Mouse (Mus musculus) bone marrow, adult 2 months (tissue): ENCODE measurements around the gene Rps6ka5. TPM values are rescaled to one million over a fixed set of nuclear protein-coding genes. Genes with fewer than 3 reads are reported as not detected.

Experiments
- H3K27ac ChIP-seq: fragments of 200-500 bp; 2 replicates; pipeline ENCODE4 v1.5.1; 2012; ENCODE audit warnings: low read depth, mild to moderate bottlenecking, control low read depth, inconsistent platforms, low read length; ENCODE audit not compliant: control insufficient read depth, poor library complexity, insufficient read depth
- H3K4me1 ChIP-seq: fragments of 200-500 bp; 2 replicates; pipeline ENCODE4 v1.6.1; 2011; ENCODE audit warnings: low read length; ENCODE audit not compliant: control insufficient read depth, insufficient read depth
- H3K4me3 ChIP-seq: fragments of 200-500 bp; replicated peaks from 2 replicates; pipeline ENCODE3; 2011; ENCODE audit warnings: mild to moderate bottlenecking, low read depth, low read length, control low read depth; ENCODE audit not compliant: control insufficient read depth
- CTCF ChIP-seq: fragments of 200-500 bp; IDR thresholded peaks from 2 replicates; pipeline ENCODE4 v1.5.1; 2011; ENCODE audit warnings: low read length, control low read depth; ENCODE audit not compliant: control insufficient read depth, insufficient read depth
- POLR2A ChIP-seq: fragments of 200-500 bp; IDR thresholded peaks from 2 replicates; pipeline ENCODE4 v1.6.1; 2011; ENCODE audit warnings: low read depth, mild to moderate bottlenecking, control low read depth, low read length, borderline replicate concordance; ENCODE audit not compliant: control insufficient read depth
- WGBS: fragments of 180-500 bp; shearing (Covaris S2); methylation state at CpG from one replicate; pipeline ENCODE4 v1.1.7; 2018; 5-methylcytosine and 5-hydroxymethylcytosine counted together
- polyA plus RNA-seq: library from polyadenylated mRNA; stranded (reverse); fragments of >200 nt; gene quantifications from 2 replicates; pipeline ENCODE4 v1.2.4, GENCODE M21; 2011; ENCODE audit warnings: low replicate concordance; ENCODE audit not compliant: missing spikeins, insufficient read depth, insufficient read length

Rps6ka5 gene
- polyA plus RNA-seq, 1 experiment: 5.3 TPM

DNA sequence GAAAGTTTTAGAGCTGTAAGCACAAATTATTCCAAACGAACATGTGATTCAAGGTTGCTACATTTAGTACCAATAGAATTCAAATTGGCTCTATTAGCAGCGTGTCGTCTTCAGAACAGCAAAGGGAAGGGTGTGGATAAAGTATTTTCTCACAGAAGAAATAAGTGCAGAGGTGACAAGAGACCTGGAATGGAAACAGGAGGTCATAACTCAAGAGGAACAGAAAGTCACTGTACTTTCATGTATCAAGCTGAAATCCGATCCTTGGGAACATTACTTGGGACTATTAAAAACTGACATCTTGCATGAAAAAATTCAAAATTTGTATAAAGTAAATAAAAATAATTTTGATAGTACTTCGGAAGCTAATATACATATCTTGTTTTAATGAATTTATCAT is 36.3 kb downstream of the Rps6ka5 start:
- 85% methylated on average over 5 of the region's 5 CpGs for WGBS
- Histone ChIP-seq H3K27ac (no peak overlapping the region), H3K4me3 (no peak overlapping the region), H3K4me1 (no peaks in the 10 kb centered on the region)
- TF ChIP-seq CTCF: no peak
- TF ChIP-seq POLR2A: no peak

DNA sequence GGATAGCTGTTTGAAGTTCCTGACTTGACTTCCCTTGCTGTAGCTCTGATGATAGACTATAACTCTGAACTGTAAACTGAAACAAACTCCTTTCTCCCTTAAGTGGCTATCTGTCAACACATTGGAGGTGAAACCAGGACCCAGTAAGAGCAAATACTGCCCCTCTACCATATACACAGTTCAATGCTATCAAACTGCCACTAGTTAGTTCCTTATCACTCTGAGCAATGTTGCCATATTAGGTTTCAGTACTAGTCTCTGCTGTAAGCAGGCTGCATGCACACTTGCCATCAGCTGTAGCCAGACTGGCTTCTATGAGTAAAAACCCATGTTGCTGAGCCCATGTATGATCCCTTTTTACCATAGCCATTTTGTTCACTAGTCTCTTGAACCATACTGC is 38.6 kb downstream of the Rps6ka5 start:
- TF ChIP-seq CTCF: no peak
- no peak for TF ChIP-seq POLR2A
- Histone ChIP-seq H3K4me3 (no peak overlapping the region), H3K27ac (no peak overlapping the region), H3K4me1 (no peaks in the 10 kb centered on the region)

DNA sequence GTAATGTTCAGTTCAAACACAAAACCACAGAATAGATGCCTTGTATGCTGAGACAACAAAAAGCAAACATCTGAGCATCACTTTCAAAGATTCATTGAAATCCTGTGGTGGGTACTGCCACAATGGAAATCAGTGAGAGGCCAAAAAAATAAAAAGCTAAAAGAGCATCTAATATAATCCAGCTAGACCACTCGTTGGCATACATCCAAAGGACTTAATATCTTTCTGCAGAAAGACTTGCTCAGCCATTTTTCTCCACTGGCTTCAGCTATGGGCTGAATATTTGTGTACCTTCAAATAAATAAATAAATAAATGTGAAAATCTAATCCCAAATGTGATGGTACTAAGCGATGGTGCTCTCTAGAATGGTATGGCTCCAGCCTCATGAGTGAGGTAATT is 39.8 kb downstream of the Rps6ka5 start:
- Histone ChIP-seq H3K27ac (no peak overlapping the region), H3K4me3 (no peak overlapping the region), H3K4me1 (no peaks in the 10 kb centered on the region)
- TF ChIP-seq POLR2A: no peak
- 72% methylated on average over 2 of the region's 2 CpGs for WGBS

DNA sequence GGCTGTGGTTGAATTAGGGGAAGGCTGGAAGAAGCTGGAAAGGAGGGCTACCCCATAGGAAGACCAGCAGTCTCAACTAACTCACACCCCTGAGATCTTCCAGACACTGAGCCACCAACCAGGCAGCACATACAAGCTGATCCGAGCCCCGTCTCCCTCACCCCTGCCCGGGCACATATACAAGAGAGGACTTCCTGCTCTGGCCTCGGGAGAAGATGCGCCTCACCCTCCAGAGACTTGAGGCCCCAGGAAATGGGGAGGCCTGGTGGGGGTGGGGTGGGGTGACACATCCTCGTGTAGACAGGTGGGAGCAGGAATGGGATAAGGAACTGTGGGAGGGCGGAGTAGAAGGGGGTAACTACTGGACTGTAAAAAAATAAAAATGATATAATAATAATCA is 45.0 kb downstream of the Rps6ka5 start:
- H3K4me1 ChIP-seq: peaks cover 1% of the 10 kb centered on the region; the same call in 1 of the 2 replicates
- TF ChIP-seq CTCF (no peak), POLR2A (no peak)
- whole genome bisulfite sequencing: 39% methylated on average over 7 of the region's 7 CpGs
- H3K4me3 ChIP-seq: no peak overlapping the region
- H3K27ac ChIP-seq: no peak overlapping the region

DNA sequence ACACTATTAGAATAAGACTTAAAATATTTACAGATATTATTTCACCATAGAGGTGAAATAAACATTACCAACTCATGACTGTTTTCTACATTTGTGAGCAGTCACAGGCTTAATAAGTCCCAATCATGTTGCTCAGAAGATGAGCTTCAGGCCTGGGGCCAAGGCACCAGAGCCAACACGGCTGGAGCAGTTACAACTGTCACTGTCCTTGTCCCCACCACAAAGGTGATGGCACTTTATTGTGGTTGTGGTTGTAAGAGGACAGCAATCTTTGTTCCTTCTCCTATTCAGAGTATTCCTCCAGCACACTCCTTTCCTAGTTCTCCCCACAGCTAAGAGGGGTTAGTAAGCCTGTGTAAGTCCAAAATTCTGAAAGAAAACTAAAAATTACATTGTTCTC is 45.5 kb downstream of the Rps6ka5 start:
- Histone ChIP-seq H3K4me3 (no peak overlapping the region), H3K27ac (no peak overlapping the region), H3K4me1 (peaks cover 1% of the 10 kb centered on the region; the same call in 1 of the 2 replicates)
- TF ChIP-seq POLR2A (no peak), CTCF (no peak)
- 3% methylated on average over 1 of the region's 1 CpGs for WGBS

DNA sequence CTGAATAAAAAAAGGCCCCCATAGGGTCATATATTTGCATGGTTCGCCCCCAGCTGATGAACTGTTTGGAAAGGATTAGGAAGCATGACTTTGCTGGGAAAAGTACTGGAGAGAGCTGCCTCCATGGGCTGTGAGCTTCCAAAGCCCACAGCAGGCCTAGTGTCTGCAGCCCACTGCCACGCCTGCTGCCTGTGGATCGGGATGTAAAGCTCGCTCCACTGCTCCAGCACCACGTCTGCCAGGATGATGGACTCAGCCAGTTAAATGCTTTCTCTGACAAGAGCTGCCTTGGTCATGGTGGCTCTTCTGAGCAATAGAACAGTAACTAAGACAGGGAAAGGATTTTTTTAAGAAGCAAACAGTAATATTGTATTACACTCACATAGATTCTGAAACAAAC is 46.1 kb downstream of the Rps6ka5 start:
- Histone ChIP-seq H3K4me3 (no peak overlapping the region), H3K27ac (no peak overlapping the region), H3K4me1 (peaks cover 1% of the 10 kb centered on the region; the same call in 1 of the 2 replicates)
- WGBS: 82% methylated on average over 5 of the region's 5 CpGs
- TF ChIP-seq CTCF (no peak), POLR2A (no peak)

DNA sequence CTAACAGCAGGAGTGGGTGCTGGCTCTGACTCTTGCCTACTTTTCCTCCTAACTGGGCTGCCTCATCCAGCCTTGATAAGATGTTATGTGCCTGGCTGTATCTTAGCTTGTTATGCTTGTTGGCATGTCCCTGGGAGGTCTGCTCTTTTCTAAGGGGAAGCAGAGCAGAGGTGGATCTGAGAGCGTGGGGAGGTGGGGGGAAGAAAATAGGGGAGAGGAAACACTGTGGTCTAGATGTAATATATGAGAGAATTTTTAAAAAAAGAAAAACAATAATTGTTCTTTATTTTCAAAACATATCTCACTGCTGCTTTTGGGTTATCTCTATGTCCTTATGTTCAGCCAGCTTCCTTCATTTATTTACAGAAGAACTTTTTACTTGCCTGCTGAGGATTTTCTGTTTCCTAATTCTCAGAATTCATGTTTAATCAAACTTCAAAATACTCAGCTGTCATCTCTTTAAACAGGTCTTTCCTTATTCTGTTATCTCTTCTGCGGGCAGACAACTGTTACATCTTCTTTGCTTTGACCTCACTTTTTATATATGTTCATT is 56.1 kb downstream of the Rps6ka5 start:
- no peak overlapping the region for H3K27ac ChIP-seq
- WGBS: 52% methylated on average over 2 of the region's 2 CpGs
- no peaks in the 10 kb centered on the region for H3K4me1 ChIP-seq
- TF ChIP-seq CTCF: no peak
- TF ChIP-seq POLR2A: no peak
- no peak overlapping the region for H3K4me3 ChIP-seq

DNA sequence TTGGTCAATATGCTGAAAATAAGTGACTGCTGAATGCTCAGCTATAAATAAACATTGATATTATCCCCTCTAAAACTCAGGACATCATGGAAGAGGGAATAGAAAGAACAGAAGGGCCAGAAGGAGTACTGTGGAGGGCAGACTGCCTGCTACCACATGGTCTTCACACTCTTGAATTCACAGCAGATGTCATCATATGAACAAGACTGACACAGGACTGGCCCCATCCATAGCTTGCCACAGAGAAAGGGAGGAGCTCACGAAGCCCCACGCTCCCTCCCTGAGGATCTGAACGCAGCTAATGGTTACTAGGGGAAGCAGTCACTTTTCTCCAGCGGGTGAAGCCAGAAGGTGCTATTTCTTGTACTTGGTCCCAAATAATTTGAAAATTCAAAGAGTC is 61.5 kb downstream of the Rps6ka5 start:
- no peaks in the 10 kb centered on the region for H3K4me1 ChIP-seq
- TF ChIP-seq CTCF (no peak), POLR2A (no peak)
- 85% methylated on average over 4 of the region's 4 CpGs for WGBS
- H3K4me3 ChIP-seq: no peak overlapping the region
- H3K27ac ChIP-seq: no peak overlapping the region

DNA sequence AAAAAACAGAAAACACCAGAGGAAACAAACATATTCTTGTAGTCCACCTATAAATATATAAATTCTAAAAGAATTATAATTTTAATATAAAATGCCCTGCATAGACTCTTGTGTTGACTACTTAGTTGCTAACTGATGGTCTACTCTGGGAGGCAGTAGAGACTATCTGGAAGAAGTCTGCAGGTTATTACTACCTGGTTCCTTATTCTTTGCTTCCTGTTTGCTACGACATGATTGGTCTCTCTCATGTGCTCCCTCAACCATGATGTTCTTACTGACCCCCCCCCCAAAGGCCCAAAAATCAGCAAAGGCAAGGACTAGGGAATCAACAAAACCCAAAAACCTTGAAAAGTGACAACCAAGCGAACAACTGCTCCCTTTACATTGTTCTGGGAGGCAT is 66.7 kb downstream of the Rps6ka5 start:
- Histone ChIP-seq H3K4me3 (no peak overlapping the region), H3K27ac (no peak overlapping the region), H3K4me1 (no peaks in the 10 kb centered on the region; the same call in 1 of the 2 replicates)
- WGBS: 52% methylated on average over 2 of the region's 2 CpGs
- TF ChIP-seq CTCF (no peak), POLR2A (no peak)
